Mouse (Mus musculus) liver, postnatal 0 days (tissue): ENCODE measurements at regions not wholly inside any gene's neighbourhood (a gene's known extent, or its start where the extent isn't known, plus 50 kb on each side); places are given as distances from the start of the nearest gene placed in this dataset.

ENCODE experiments used
- CTCF ChIP-seq: sonication (generic); IDR thresholded peaks from 2 replicates; pipeline ENCODE4 v1.5.1; 2016; ENCODE audit warnings: antibody characterized with exemption, low read depth
- EP300 ChIP-seq: IDR thresholded peaks from 2 replicates; pipeline ENCODE4 v1.6.1; 2016; ENCODE audit warnings: antibody characterized with exemption, low read depth, mild to moderate bottlenecking

- no peak for TF ChIP-seq EP300
- TF ChIP-seq CTCF: no peak
Measured at GRCm38 (mm10) chr12:69467363-69467762, 95.1 kb upstream of the Gm9887 start.
